Mouse (Mus musculus) olfactory bulb, adult 2 months (tissue): ENCODE measurements around the gene Cftr.

Source experiments
- CTCF ChIP-seq: fragments of 200-500 bp; IDR thresholded peaks from 2 replicates; pipeline ENCODE4 v1.5.1; 2012; ENCODE audit warnings: low read depth, mild to moderate bottlenecking, low read length, moderate library complexity; ENCODE audit not compliant: insufficient read depth
- POLR2A ChIP-seq: fragments of 200-500 bp; IDR thresholded peaks from 2 replicates; pipeline ENCODE4 v1.6.1; 2012; ENCODE audit warnings: mild to moderate bottlenecking, low read depth, low read length, moderate library complexity; ENCODE audit not compliant: insufficient read depth

DNA sequence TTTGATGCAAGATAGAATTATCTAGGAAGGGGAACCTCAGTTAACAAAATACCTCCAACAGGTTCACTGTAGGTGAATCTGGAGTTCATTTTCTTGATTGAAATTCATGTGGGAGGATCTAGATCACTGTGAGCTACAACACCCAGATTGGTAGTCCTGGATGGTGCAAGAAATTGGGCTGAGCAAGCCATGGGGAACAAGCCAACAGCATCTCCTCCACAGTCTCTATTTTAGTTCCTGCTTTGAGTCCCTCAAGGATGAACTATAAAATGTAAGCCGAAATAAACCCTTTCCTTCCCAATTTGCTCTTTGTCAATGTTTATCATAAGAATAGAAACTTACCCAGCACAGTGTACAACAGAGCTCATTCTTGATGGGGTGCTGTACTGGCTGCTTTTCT, 152.5 kb downstream of the Cftr start:
- TF ChIP-seq POLR2A (no peak), CTCF (no peak)
